Mouse (Mus musculus): ENCODE data around the gene Hpf1.

Hpf1 gene

GRCm38 (mm10) chr8:60889843-60890519 lies at the start of gene Hpf1:
Gene Hpf1 (plus strand): TSS chr8:60890418.
- DNase-seq, result peak; percentile 94 to 99

GRCm38 (mm10) chr8:60842388-60842787 lies 47.8 kb upstream of the Hpf1 start:
- DNase-seq, result no peak

GRCm38 (mm10) chr8:60857559-60857958 lies 32.7 kb upstream of the Hpf1 start:
- no peak for DNase-seq

GRCm38 (mm10) chr8:60858091-60858490 lies 32.1 kb upstream of the Hpf1 start:
- DNase-seq, result no peak

- no peak for DNase-seq
Measured at GRCm38 (mm10) chr8:60858911-60859476, 31.2 kb upstream of the Hpf1 start.

GRCm38 (mm10) chr8:60859605-60860004 lies 30.6 kb upstream of the Hpf1 start:
- no peak for DNase-seq

- DNase-seq, result no peak
Measured at GRCm38 (mm10) chr8:60860749-60861148, 29.5 kb upstream of the Hpf1 start.

- DNase-seq, result no peak
Measured at GRCm38 (mm10) chr8:60861783-60862182, 28.4 kb upstream of the Hpf1 start.

GRCm38 (mm10) chr8:60864875-60865274 lies 25.3 kb upstream of the Hpf1 start:
- no peak for DNase-seq

- DNase-seq, result peak; percentile 84 to 85
Measured at GRCm38 (mm10) chr8:60865504-60866114, 24.6 kb upstream of the Hpf1 start.

GRCm38 (mm10) chr8:60867468-60868115 lies 22.6 kb upstream of the Hpf1 start:
- DNase-seq, result no peak

- no peak for DNase-seq
Measured at GRCm38 (mm10) chr8:60868236-60868965, 21.8 kb upstream of the Hpf1 start.

- no peak for DNase-seq
Measured at GRCm38 (mm10) chr8:60869761-60870160, 20.5 kb upstream of the Hpf1 start.

- no peak for DNase-seq
Measured at GRCm38 (mm10) chr8:60870231-60871193, 19.7 kb upstream of the Hpf1 start.

- no peak for DNase-seq
Measured at GRCm38 (mm10) chr8:60878617-60879016, 11.6 kb upstream of the Hpf1 start.

GRCm38 (mm10) chr8:60883419-60884137 lies 6.6 kb upstream of the Hpf1 start:
- no peak for DNase-seq

- no peak for DNase-seq
Measured at GRCm38 (mm10) chr8:60886736-60887135, 3.5 kb upstream of the Hpf1 start.

GRCm38 (mm10) chr8:60889131-60889842 lies 931 bp upstream of the Hpf1 start:
- DNase-seq, result no peak

- DNase-seq, result no peak
Measured at GRCm38 (mm10) chr8:60890520-60890874, 279 bp downstream of the Hpf1 start.

- DNase-seq, result no peak
Measured at GRCm38 (mm10) chr8:60891757-60892156, 1.5 kb downstream of the Hpf1 start.

GRCm38 (mm10) chr8:60895878-60896277 lies 5.7 kb downstream of the Hpf1 start:
- no peak for DNase-seq

Measured in cerebellum, adult 18-20 months (tissue).